Mouse (Mus musculus) hindbrain, embryonic 14.5 days (tissue): ENCODE data around the gene Snap23. TPM values are rescaled to one million over a fixed set of nuclear protein-coding genes. Genes with fewer than 3 reads are reported as not detected.
"Not testable (repeated sequence)": the region's sequence is repeated elsewhere in the genome, so short reads cannot be mapped to it uniquely, and the experiment has no call there.

Source experiments
- ATAC-seq: fragments of 200-750 bp; cut with Nextera tagmentation; 2 replicates; pipeline ENCODE4 v1.8.0; 2017; ENCODE audit warnings: moderate number of reproducible peaks, mild to moderate bottlenecking, moderate TSS enrichment, moderate library complexity; ENCODE audit not compliant: low FRiP score
- DNase-seq: peaks from one replicate; pipeline ENCODE4 v3.0.0-alpha.2; 2015; ENCODE audit warnings: low spot score
- H3K27ac ChIP-seq: fragments of 300-500 bp; sonication (generic); 2 replicates; pipeline ENCODE4 v1.5.1; 2014; ENCODE audit warnings: mild to moderate bottlenecking, moderate library complexity
- H3K27me3 ChIP-seq: fragments of 300-500 bp; sonication (generic); 2 replicates; pipeline ENCODE4 v1.6.1; 2014; ENCODE audit warnings: mild to moderate bottlenecking, low read length, mixed read lengths; ENCODE audit not compliant: control insufficient read depth, insufficient read depth
- H3K36me3 ChIP-seq: fragments of 300-500 bp; sonication (generic); replicated peaks from 2 replicates; pipeline ENCODE4 v1.6.1; 2014; ENCODE audit not compliant: control insufficient read depth, insufficient read depth
- H3K4me1 ChIP-seq: fragments of 300-500 bp; sonication (generic); replicated peaks from 2 replicates; pipeline ENCODE4 v1.6.1; 2014; ENCODE audit warnings: antibody characterized with exemption, low read length, mixed read lengths; ENCODE audit not compliant: control insufficient read depth, insufficient read depth
- H3K4me2 ChIP-seq: fragments of 300-500 bp; sonication (generic); replicated peaks from 2 replicates; pipeline ENCODE4 v1.6.1; 2014; ENCODE audit warnings: mild to moderate bottlenecking, moderate library complexity
- H3K4me3 ChIP-seq: fragments of 300-500 bp; sonication (generic); replicated peaks from 2 replicates; pipeline ENCODE4 v1.5.1; 2014; ENCODE audit warnings: mild to moderate bottlenecking, low read length
- H3K9ac ChIP-seq: fragments of 300-500 bp; sonication (generic); 2 replicates; pipeline ENCODE4 v1.6.1; 2014
- H3K9me3 ChIP-seq: fragments of 300-500 bp; sonication (generic); 2 replicates; pipeline ENCODE4 v1.6.1; 2016; ENCODE audit warnings: low read length; ENCODE audit not compliant: control insufficient read depth
- WGBS: fragments of 180-500 bp; shearing (Covaris S2); extraction: QIAGEN DNeasy Blood & Tissue Kit; methylation state at CpG from one replicate; pipeline ENCODE4 v1.1.7; 2014; 5-methylcytosine and 5-hydroxymethylcytosine counted together
- polyA plus RNA-seq: library from polyadenylated mRNA; unstranded; fragments of >200 nt; fragmentation: Nextera tagmentation; extraction: Ambion mirVana; gene quantifications from 2 replicates; pipeline ENCODE4 v1.2.1, GENCODE M21; 2014

Gene Snap23
- polyA plus RNA-seq, 1 experiment from 2014 or later = 18.9 TPM

DNA sequence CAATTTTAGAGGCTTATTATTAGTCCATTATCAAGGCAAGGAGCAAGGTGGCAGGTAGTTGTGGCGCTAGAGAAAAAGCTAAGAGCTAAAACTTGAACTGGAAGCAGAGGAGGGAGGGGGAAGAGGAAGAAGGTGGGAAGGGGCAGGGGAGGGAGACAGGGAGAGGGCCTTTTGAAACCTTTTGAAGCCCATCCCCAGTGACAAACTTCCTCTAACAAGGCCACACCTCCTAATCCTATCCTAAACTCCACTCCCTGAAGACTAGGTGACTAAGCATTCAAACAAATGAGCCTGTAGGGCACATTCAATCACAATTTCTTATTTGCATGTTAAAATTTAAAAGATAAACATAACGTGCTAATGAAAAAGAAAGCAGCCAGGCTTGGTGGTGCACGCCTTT, 8.7 kb upstream of the Snap23 start:
- no peak overlapping the region for H3K4me2 ChIP-seq
- H3K27me3 ChIP-seq = no peaks in the 10 kb centered on the region
- H3K9ac ChIP-seq = no peak overlapping the region
- ATAC-seq = no peak
- no peak overlapping the region for H3K27ac ChIP-seq
- H3K9me3 ChIP-seq = no peaks in the 10 kb centered on the region
- H3K4me3 ChIP-seq = no peak overlapping the region
- no peak for DNase-seq
- WGBS = 90% methylated on average over 3 of the region's 3 CpGs
- peaks cover 5% of the 10 kb centered on the region for H3K4me1 ChIP-seq
- H3K36me3 ChIP-seq = peaks cover 15% of the 10 kb centered on the region

DNA sequence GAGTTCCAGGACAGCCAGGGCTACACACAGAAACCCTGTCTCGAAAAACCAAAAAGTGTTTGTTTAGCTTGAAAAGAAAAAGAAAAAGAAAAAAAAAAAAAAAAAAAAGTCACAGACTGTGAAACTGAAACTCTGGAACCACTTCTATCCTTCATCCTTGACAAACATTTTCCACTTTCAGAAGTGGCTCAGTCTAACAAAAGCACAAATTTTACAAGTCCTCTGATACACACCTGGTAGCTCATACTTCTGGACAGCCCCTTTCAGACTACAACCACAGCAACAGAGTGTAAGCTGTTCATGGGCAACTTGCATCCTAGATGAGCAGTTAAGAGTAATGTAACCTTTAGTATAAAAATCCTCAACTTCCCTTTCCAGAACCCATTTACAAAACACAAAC, 5.9 kb upstream of the Snap23 start:
- Histone ChIP-seq H3K36me3 (no peaks in the 10 kb centered on the region), H3K9ac (no peak overlapping the region), H3K4me1 (peaks cover 5% of the 10 kb centered on the region), H3K27me3 (no peaks in the 10 kb centered on the region), H3K9me3 (no peaks in the 10 kb centered on the region), H3K27ac (no peak overlapping the region), H3K4me3 (no peak overlapping the region), H3K4me2 (no peak overlapping the region)
- no peak for DNase-seq
- 90% methylated on average over 1 of the region's 1 CpGs for WGBS
- ATAC-seq = no peak

DNA sequence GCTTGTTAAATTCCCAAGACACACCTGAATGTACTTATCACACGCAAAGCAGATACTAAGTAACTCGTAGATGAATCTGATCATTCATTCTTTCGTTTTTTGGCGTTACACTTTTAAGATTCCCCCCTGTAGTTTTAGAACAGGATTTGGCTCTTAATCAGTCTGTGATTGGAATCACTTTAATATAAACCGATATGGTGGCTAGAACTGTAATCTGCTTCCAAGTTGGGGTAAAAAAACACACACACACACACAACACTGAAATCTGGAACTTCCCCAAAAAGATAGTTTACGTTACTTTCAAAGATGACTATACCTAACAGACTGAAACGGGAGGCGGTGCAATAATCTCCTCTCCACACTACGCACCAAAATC, 4.6 kb upstream of the Snap23 start:
- peaks cover 7% of the 10 kb centered on the region for H3K4me1 ChIP-seq
- peak overlapping the region; percentile 72 for H3K4me2 ChIP-seq
- 25% methylated on average over 9 of the region's 9 CpGs for WGBS
- H3K27me3 ChIP-seq = no peaks in the 10 kb centered on the region
- no peaks in the 10 kb centered on the region for H3K9me3 ChIP-seq
- no peaks in the 10 kb centered on the region for H3K36me3 ChIP-seq
- H3K27ac ChIP-seq = no peak overlapping the region
- DNase-seq (no peak), ATAC-seq (no peak)
- peak overlapping the region; percentile 84 for H3K4me3 ChIP-seq
- peak overlapping the region; percentile 94 for H3K9ac ChIP-seq

DNA sequence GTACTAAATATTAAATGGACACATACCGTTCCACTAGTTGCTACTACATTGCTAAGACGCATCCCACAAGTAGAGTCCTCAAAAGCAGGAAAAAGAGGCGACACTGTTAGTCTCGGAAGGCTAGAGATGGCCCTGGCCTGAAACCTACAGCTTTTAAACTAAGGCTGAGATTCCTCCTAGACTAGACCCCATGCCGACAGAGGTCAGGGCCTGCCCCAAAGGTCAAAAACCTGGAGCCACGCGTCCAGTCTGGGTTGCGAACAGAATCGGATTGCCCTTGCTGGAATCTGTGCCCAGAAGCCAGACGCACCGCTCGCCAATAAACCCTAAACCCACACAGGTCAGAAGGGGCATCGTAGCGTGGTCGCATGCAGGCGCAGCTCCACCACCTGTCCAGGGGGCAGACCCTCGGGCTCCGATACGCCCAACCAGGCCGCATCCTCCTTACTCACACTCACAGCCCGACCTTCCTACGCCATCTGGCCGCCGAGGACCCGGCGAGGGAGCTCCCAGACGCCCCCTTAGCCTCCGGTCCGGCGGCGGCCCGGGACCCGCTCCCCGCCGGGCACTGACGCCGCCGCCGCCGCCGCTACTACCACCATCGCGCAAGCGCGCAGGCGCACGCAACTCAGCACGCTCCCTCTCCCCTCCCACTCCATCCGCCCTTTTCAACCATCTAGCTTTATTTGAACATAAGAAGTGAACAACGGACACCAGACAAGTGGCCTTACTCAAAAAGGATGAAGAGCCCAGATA, 4.1 kb upstream of the Snap23 start, which contains the start of gene Zfp106:
Gene Zfp106 (minus strand): TSS at position 609 of the 756 bp plus-strand sequence.
- peak within 1 kb of the TSS; percentile 72 for H3K4me2 ChIP-seq
- peak within 1 kb of the TSS; percentile 94 for H3K9ac ChIP-seq
- DNase-seq = peak; percentile 91
- no peaks in the 10 kb centered on the region for H3K27me3 ChIP-seq
- no peaks in the 10 kb centered on the region for H3K9me3 ChIP-seq
- H3K4me3 ChIP-seq = peak within 1 kb of the TSS; percentile 84
- peak; percentile 88 for ATAC-seq
- H3K27ac ChIP-seq = peak within 1 kb of the TSS; percentile 60; the same call in 1 of the 2 replicates
- H3K4me1 ChIP-seq = peaks cover 12% of the 10 kb centered on the region
- under 1% methylated on average over 50 of the region's 50 CpGs for WGBS
- H3K36me3 ChIP-seq = no peaks in the 10 kb centered on the region

DNA sequence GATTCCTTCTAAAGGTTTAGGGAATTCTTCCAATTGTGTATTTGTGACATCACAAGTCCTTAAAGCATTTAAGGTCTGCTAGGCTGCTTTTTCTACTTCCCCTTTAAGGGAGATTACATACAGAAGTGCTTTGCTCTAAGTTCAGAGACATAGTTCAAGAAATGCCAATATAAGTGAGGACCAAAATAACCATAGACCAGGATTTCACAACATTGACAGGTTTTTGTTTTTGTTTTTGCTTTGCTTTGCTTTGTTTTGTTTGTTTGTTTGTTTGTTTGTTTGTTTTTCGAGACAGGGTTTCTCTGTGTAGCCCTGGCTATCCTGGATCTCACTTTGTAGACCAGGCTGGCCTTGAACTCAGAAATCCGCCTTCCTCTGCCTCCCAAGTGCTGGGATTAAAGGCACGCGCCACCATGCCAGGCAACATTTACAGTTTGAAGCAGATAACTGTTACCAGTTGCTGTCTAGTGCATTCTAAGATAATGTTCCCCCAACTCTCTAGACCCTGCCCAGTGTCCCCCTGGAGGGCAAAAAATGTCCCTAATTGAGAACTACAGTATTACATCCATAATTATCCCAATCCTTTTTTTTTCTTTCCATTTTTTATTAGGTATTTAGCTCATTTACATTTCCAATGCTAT, 2.8 kb upstream of the Snap23 start:
- not testable (repeated sequence) for DNase-seq, H3K36me3 ChIP-seq, H3K27me3 ChIP-seq, H3K27ac ChIP-seq, H3K4me2 ChIP-seq, H3K4me3 ChIP-seq, ATAC-seq, H3K9me3 ChIP-seq, H3K9ac ChIP-seq
- 93% methylated on average over 4 of the region's 4 CpGs for WGBS
- peaks cover 21% of the 10 kb centered on the region for H3K4me1 ChIP-seq

DNA sequence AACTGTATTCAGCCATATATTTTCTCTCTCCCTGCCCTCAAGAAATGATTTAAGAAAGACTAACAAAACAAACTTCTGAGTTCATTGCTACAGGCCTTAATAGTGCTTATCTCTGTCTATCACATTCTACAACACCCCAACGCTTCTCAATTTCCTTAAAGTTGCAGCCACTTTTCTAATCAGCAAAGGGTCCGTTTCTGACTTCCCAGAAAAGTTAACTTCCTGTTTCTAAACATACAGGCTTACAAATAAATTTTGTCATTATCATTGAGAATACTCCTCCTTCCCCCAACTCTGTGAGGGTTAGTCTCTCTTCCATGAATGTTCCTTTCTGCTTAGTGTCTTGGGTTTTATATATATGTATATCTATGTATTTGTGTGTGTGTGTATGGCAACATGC, 2.1 kb upstream of the Snap23 start:
- ATAC-seq (no peak), DNase-seq (no peak)
- Histone ChIP-seq H3K4me3 (no peak overlapping the region), H3K27ac (no peak overlapping the region), H3K4me1 (peaks cover 21% of the 10 kb centered on the region), H3K36me3 (no peaks in the 10 kb centered on the region), H3K9ac (no peak overlapping the region), H3K4me2 (no peak overlapping the region), H3K27me3 (no peaks in the 10 kb centered on the region), H3K9me3 (no peaks in the 10 kb centered on the region)
- 87% methylated on average over 2 of the region's 2 CpGs for WGBS

DNA sequence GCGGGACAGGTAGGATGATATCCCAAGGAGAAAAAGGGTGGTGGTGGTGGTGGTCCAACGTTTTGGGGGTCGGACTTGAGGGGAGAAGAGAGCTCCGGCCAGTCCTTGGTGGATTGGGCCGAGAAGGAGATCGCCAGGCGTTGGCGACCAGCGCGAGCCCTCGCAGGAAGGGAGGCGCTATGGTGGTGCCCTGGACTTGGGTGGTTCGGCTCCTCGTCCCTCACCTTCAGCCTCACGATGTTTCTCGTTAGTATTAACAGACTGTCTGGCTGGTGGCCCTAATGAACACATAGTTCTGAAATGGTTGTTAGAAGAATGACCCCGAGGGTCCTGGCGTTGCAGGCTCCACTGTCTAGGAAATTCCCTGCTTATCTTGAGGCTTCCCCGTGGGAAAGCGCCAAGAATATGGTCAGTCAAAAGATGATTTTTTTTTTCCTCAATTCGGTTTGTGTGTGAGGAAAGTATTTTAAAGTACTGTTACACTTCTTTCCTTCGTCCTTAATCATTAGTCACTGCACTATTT, 388 bp downstream of the Snap23 start:
- peak overlapping the region; percentile 83 for H3K4me2 ChIP-seq
- H3K4me1 ChIP-seq = peaks cover 16% of the 10 kb centered on the region; the same call in 1 of the 2 replicates
- H3K27ac ChIP-seq = peak overlapping the region; percentile 84; the same call in 1 of the 2 replicates
- DNase-seq (peak; percentile 31), ATAC-seq (peak; percentile 78; the same call in 1 of the 2 replicates)
- no peaks in the 10 kb centered on the region for H3K27me3 ChIP-seq
- H3K9me3 ChIP-seq = no peaks in the 10 kb centered on the region
- peak overlapping the region; percentile 72 for H3K4me3 ChIP-seq
- WGBS = under 1% methylated on average over 22 of the region's 22 CpGs
- peak overlapping the region; percentile 77 for H3K9ac ChIP-seq
- H3K36me3 ChIP-seq = 0 out of 2 replicates have a peak, but pooled peaks cover 5% of the 10 kb centered on the region

DNA sequence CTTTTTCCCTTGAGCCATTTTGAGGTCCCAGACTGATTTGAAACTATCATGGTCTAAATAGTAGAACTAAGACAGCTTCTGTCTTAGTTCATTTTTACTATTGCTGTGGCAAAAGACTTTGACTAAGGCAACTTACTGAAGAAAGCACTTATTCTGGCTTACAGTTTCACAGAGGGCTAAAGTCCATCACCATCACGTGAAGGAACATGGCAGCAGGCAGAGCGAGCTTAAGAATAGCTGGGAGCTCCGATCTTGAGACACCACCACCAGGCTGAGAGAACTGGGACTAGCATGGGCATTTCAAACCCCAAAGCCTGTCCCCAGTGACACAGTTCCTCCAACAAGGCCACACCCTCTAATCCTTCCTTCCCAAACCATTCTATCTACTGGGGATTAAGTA, 3.6 kb downstream of the Snap23 start:
- Histone ChIP-seq H3K9me3 (no peaks in the 10 kb centered on the region), H3K36me3 (0 out of 2 replicates have a peak, but pooled peaks cover 5% of the 10 kb centered on the region), H3K4me3 (no peak overlapping the region), H3K9ac (no peak overlapping the region), H3K27ac (no peak overlapping the region), H3K4me2 (no peak overlapping the region), H3K4me1 (peaks cover 16% of the 10 kb centered on the region; the same call in 1 of the 2 replicates), H3K27me3 (no peaks in the 10 kb centered on the region)
- ATAC-seq (no peak), DNase-seq (no peak)
- 94% methylated on average over 3 of the region's 3 CpGs for WGBS

DNA sequence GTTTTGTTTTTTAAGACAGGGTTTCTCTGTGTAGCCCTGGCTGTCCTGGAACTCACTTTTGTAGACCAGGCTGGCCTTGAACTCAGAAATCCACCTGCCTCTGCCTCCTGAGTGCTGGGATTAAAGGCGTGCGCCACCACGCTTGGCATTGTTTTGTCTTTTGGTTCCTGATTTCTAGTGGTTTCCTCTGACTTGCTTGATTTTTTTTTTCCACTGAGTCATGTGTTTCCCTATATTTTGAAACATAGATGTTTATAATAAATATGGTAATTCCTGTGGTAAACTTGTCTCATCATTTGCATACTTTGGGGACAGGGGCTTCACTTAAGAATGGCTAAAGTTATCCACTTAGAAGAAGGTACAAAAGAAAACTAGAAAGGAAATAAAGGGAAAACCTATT, 4.7 kb downstream of the Snap23 start:
- DNase-seq, H3K4me2 ChIP-seq, H3K27ac ChIP-seq, H3K9ac ChIP-seq, H3K9me3 ChIP-seq, H3K36me3 ChIP-seq, ATAC-seq, H3K4me3 ChIP-seq, H3K27me3 ChIP-seq: not testable (repeated sequence)
- H3K4me1 ChIP-seq = peaks cover 13% of the 10 kb centered on the region; the same call in 1 of the 2 replicates
- 92% methylated on average over 3 of the region's 3 CpGs for WGBS
